Mouse (Mus musculus) megakaryocyte, adult 5-6 weeks (primary cell): ENCODE results near the gene Fgf10. TPM values are rescaled to one million over a fixed set of nuclear protein-coding genes. Genes with fewer than 3 reads are reported as not detected.
A peak's percentile ranks its signal among the peaks of the same experiment; 100 is the strongest.

Experiments used
- ATAC-seq: 2 replicates; pipeline ENCODE4 v1.8.0; 2016; ENCODE audit warnings: mild to moderate bottlenecking, inconsistent platforms; ENCODE audit not compliant: poor library complexity, severe bottlenecking
- total RNA-seq, 2 experiments: library from RNA; stranded (forward) in 1 of 2; stranded (reverse) in 1 of 2; fragments of 153-499, 151-499 nt in 1 of 2; fragments of 221-1000, 200-1000 nt in 1 of 2; gene quantifications; 2 replicates each; pipeline versions ENCODE4 v1.2.3 to v1.2.4; 2015 to 2017

Fgf10 gene
- total RNA-seq (2015) (not detected in 2 replicates), total RNA-seq (2017) (not detected in 2 replicates)

DNA sequence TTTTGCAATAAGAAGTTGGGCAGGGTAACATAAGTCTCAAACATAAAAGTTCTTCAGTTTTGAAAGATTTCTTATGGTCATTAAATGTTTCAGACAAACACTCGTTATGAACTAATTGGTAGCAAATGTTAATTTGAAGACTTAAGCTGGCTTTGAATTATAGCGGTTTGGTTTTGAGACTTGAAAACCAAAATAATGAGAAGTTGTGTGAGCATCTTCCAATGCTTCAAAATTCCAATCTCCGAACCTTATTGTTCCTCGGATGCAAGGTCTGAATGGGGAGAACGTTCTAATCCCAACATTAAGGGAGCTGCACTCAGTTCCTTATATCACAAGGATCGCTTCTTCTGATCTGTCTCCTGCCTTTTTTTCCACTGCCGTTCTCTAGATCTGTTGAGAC is at the start of gene Fgf10:
Gene Fgf10 (plus strand): TSS at position 301 of the 400 bp plus-strand sequence.
- ATAC-seq, result no peak

DNA sequence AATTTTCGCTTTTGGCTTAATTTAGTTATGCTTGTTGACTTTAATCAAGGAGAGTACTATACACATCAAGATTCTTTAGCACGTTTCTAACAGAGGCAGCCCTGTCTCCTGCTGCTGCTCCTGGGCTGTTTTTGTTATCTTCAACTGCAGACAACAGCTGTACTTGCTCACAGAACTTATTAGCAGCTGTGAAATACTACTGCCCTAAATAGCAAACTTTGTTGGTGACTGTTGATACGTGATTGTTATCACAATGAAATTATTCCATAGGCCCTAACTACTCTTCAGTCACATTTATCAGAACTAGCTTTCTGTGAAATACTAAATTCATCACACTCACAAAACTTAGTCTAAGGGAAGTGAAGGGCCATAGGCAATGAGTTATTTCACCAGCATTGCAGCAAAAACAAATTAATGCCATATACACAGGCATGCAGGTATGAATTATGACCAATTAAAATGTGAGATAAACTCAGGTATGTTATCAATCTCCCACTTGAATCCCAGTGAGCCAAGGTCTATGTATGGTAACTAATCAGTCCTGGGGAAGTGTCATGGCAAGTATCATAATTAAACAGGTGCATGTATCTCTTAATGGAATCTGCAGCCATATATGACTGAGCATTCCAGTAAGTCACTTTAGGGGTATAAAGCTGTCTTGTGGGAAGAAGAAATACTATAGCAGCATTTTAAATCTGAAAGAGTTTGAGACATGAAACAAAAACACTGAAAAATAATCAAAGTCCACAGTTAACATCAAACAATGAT is 39.7 kb upstream of the Fgf10 start:
- no peak for ATAC-seq

DNA sequence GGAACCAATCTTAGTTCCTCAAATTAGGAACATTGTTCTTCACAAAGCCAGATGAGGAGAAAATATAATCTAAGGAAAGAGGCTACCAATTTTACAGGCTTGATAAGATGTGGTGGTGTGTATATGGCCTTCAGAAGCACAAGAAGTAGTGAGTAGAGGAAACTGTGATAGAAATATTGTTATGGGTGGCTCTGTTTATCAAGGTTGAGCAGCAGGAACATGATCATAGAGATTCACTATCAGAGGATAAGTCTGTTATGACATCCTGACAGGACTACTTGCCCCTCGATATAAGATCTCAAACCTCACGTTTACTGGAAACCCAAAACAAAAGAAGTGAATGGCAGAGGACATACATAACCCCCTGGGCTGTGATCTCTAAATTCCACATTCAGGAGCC is 38.1 kb upstream of the Fgf10 start:
- no peak for ATAC-seq

DNA sequence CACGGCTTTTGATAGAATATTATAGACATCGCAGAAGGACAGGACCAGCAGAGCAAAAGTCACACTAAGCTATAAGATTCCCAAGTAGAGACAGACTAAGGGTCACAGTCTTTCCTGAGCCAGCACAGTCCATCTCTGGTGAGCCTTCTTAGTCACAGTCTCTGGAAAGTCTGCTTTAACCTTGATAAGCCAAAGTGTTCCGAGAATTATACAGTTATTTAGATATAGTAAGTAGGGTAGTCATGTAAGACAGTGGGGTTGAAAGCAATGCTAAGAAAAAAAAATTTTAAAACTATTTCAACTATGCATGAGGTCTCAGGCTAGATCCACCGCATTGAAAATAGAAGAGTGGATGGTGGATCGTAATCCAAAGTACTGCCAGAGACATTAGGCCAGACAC is 33.5 kb upstream of the Fgf10 start:
- no peak for ATAC-seq

DNA sequence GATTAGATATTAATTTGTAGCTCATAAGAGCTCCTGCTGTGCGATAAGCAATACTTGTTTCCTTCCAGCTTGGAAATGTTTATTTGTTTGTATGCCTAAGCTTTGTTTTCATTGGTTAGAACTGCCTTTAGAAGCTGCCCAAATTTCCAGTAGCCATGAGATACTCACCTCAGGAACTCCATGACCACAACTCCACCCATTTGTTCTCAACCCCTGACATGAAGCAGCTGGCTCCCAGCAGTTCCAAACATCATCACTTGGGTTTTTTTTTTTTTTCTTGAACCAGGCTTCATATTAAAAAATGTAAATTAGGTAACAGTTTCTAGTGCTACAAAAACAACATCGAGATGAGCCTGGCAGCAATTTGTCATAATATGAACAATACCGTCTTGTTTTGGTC is 27.0 kb upstream of the Fgf10 start:
- ATAC-seq, result no peak

DNA sequence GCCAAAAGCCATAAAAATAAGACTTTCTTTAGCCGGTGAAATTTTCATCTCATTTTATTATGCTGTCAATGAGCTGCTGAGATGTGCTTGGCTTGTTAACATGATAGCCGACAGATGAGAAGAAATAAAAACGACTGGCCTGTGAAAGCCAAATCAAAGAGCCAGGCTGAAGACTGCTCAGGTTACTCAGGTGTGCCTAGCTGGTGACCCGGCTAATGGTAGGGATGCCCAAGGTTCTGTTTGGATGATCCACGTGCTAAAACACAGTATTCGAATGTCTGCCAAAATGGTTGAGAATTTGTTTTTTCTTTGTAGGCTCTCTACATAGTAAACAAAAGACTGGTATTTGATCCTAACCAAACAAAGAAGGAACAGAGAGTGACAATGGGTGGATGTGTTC is 26.5 kb upstream of the Fgf10 start:
- no peak for ATAC-seq

DNA sequence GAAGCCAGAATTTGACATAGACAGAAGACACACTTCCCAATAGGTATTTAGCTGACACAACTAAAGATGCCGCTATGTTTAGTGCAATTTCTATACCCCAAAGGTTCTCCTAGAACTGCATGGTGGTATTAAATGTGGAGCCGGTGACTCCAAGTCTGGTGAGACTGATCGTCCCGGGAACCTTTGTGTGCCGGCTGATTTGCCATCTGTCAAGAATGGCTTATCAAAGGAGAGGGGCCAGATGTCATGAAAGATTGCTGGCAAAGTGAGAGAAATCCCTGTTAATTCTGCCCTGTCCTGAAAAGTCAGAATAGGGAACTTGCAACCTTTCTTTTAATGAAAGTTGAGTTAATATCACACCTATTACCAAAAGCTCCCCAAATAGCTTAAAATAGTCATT is 12.6 kb upstream of the Fgf10 start:
- no peak for ATAC-seq

DNA sequence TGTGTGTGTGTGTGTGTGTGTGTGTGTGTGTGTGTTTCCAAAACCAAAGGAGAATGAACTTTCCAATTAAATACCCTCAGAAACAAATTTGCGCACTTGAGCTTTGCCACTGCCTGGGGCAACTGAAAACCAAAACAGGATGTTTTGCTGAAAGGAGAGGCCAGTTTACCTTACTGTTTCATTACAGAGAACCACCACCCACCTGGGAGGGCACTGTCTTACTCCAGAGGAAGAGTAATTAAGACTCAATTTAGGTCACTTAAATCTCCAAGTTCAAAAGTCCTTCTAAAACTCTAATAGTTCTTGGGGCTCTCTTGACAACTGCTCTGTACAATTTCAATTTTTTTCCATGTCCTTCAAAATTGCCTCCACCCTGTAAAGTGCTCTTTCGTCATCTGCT is 11.6 kb upstream of the Fgf10 start:
- no peak for ATAC-seq

DNA sequence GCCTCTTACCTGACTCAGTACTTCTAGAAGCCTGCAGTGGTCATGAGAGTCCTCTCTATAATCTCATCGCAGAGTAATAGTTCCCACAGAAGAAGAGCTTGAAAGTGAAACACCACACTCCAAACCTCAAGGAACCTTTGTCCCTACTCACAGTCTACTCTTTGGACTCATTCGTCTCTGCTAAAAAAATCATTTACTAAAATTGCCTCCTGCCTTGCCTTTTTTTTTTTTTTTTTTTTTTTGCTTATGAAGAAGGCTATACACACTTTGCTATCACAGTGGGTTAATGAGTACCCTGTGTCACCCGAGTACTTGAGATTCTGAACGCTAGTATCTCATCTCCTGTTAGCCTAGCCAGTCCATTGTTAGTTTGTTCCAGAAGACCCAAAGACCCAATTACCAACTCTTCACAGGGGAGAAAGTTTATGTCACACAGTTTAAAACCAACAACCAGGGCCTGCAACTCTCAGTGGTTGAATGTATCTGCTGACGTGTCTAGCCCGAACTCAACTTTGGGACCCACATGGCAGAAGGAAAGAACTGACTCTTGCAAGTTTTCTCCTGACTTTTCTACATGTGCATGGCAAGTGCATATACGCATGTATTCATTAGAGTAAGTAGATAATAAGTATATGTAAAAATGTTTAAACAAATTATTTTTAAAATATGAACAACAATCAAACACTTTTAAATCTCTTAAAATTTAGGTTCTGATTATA is 10.8 kb upstream of the Fgf10 start:
- ATAC-seq, result no peak

DNA sequence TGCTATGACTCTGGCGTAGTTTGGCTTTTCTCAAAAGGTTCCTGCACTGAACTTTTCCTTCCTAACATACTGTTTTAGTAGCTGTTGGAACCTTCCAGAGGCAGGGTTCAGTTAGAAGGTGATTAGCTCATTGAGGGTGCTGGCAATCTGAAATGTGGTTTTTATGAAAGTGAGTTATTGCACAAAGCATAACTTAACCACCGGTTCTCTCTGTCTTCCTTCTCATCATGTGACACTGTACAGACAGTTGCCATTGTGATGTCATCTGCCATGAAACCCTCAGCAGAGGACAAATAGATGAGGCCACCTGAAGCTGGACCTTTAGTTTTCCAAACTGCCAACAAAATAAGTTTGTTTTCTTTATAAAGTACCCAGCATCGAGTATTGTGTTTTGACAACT is 7.9 kb upstream of the Fgf10 start:
- no peak for ATAC-seq

DNA sequence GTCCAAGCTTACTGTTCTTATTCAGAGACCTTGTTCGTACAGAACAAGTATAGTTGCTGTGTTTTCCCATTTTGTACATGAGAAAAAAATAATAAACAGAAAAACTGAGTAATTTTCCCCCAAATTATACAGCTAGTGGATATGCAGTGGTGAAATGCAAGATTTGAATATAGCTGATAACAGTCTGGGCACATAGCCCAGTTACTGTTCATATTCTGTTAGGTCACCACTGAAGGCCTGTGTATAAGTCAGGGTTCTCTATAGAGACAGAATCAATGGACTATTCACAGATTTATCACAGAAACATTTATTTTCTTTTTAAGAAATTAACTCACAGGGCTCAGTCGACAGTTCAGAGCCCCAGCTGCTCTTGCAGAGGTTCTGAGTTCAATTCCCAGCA is 4.7 kb upstream of the Fgf10 start:
- no peak for ATAC-seq

DNA sequence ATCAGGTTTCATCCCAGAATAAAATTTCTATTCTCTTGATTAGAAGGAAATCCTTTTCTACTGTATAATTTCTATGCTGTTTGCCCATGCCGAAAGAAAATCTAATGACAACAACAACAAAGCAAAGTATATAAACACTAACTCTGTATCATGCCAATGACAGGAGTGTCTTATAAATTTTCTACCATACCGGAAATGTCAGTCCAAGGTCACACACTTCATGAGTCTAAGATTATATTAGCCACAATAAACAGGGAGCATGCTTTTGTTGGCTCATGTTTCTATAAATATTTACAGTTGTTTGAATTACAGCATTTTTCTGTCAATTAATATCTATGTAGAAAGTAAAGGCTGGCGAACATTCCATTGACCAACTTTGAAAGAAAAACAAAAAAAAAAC is 9.6 kb downstream of the Fgf10 start:
- ATAC-seq, result no peak

DNA sequence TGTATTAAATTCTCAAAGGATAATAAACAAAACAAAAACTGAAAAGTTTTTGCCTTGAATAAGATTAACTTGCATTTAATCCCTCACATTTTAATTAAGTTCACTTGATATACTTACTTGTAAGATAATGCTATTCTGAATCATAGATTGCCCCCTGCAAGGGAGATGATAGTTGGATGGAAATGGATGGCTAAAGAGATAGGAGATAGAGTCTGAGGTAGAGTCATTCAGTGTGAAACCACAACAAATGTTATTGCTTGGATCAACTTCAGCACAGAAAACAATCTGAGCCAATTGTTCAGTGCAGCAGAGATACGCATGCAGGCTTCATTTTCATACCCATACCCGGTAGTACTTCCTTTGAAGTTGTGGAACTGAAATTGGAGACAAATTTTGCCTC is 23.5 kb downstream of the Fgf10 start:
- ATAC-seq, result no peak

DNA sequence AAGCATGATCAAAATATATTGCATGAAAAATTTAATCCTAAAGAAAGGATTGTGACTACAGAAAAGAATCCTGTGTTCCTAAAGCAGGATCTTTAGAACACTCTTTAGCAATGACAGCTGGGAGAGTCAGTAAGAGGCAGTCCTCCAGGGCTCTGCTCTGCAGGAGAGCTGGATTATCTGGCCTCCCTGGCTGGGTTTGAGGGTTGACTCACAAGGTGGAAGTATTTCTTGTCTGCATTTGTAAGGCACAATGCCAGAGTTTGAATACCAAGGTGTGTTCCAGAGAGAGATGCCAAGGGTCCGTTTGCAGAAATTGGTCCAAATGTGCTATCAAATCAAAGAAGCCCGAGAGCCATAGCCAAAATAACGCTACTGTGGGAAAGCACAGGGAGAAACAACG is 25.5 kb downstream of the Fgf10 start:
- ATAC-seq, result no peak

DNA sequence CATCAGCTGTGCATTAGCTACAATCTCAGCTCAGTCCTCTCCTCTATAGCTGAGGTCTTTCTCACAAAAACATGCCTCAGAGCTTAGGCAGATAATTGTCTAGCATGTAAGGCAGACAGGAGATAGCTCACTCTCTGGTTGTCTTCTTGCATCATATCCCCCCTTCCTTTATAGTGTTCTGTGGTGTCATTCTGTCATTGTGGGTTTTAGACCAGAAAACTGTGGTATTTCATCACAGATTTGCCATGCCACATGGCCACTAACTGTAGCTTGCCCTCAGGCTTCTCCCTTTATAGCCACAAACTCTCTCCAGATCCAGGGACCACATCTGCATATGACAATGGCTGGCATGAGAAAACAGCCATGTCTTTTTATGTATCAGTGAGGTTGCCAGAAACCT is 34.1 kb downstream of the Fgf10 start:
- peak; percentile 43 for ATAC-seq

DNA sequence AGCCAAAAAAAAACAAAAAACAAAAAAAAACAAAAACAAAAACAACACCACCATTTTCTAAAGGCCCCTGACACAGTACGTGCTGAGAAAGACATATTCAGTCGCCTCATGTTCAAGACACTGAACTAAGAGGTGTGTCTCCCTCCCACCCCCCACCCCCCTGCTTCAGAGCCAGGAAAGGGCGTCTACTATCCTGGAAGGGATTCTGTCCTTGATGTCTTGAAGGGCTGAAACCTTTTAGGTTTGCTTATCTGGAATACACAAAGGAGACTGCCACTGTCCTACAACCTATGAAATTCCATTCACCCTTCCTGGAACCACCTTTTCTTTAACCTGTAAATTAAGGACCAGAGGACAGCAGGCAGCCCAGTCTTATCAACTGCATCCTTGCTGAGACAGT is 36.1 kb downstream of the Fgf10 start:
- ATAC-seq, result no peak

DNA sequence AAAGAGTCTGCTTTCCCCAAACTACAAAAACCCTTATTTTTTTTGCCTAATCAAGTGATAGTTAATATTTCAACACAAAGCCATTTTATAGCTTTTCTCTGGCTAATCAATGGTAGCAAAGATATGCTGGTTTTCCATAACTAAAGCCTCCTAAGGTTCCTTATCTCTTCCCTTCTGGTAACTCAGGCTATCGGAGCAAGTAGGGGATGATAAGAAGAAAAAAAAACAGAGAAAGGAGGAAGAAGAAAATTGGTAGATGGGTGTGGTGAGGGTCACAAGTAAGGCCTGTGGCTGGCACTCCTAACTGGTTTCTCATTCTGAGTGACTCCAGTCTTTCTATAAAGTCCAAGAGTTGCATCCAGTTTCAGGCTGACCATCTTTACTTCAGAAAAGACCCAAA is 40.3 kb downstream of the Fgf10 start:
- no peak for ATAC-seq

DNA sequence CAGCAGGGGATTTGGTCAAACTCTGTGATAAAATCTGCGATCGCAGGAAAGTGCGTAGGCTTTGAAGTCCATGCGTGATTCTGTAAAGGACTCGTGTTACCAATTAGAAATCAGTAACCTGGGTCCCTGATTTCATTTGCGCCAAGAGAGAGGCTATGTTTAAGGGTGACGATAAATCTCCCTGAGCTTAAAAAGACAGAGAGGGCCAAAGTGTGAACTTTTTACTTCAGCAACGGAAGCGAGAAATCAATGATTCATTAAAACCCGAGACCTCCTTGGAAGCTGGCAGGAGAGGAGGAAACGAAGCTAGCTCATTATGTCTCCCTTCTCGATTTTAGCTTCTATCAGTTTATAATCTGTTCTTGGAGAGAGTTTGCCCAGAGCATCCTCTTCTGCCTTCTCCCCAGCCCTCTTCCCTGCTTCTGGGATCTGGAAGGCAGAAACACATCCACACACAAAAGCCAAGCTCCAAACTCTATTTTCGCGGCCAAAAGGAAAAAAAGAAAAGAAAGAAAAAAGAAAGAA is 44.1 kb downstream of the Fgf10 start:
- no peak for ATAC-seq

DNA sequence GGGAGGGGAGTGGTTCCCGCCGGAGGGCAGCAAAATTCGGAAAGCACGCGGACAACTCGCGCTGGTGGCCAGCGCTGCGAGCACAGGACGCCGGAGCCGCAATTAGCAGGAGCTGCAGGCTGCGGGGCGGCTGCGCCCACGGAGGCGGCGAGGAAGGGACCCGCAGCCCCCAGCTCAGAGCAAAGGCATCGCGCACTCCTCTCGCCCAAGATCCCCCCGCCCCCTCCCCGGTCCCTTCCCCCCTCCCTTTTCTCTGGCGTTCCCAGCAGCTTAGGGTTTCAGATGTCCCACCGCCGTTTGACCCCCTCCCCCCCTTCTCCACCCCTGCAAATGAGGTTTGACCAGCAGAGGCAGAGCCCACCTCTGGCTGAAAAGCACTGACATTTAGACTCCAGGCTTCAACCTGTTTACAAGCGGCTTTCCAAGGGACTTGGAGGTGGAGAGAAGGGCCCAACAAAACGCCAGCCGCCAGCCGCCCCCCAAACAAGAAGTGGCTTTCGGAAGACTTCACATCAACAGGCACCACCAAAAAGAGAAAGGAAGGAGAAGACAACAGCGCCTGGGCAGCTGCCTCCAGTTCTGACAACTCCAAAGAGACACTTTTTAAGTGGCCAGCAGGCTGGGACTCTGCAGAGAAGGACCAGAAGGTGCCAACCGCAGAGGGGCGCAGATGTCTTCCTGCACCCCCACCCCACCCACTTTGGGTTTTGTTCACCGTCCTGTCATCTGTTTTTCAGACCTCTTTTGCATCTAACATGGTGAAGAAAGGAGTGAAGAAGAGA is 44.9 kb downstream of the Fgf10 start:
- ATAC-seq, result no peak

DNA sequence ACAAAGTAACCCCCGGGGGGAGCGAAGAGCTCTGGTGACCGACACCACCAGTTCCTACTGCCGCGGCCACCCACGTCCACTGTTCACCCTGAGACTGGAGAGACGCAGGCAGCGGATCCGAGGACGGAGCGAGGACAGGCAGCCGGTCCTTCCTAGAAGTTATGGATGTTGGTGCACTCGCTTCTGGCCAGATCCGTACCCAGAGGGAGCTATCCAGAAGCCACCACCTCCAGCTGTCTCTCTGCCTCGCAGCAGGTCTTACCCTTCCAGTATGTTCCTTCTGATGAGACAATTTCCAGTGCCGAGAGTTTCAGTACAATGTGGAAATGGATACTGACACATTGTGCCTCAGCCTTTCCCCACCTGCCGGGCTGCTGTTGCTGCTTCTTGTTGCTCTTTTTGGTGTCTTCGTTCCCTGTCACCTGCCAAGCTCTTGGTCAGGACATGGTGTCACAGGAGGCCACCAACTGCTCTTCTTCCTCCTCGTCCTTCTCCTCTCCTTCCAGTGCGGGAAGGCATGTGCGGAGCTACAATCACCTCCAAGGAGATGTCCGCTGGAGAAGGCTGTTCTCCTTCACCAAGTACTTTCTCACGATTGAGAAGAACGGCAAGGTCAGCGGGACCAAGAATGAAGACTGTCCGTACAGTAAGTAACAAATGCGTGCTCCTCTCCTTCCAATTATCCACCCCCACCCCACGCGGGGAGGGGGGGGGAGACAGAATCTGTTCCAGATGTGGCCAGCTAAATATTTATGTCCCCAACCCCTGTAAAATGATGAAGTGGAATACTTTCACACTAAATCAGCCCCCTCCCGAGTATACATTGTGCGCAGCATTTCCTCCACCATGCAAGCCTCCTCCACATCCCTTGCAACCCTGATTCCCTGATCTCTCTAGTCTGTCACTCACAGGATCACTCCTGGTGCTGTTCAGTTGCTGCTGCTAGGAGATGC is 45.8 kb downstream of the Fgf10 start:
- peak; percentile 19 for ATAC-seq
